Mouse (Mus musculus): ENCODE measurements around the gene Oasl2.

Gene Oasl2

GRCm38 (mm10) chr5:114958069-114958468 lies 61.3 kb downstream of the Oasl2 start:
- DNase-seq (ENCODE audit: low spot score in 2 of 2), result no peak
